Mouse (Mus musculus): ENCODE measurements around the gene Usf3. TPM values are rescaled to one million over a fixed set of nuclear protein-coding genes. Genes with fewer than 3 reads are reported as not detected.

The Usf3 gene
- polyA plus RNA-seq, 1 experiment from 2014 or later: 3.0 TPM

- H3K36me3 ChIP-seq (ENCODE audit: insufficient read depth, low read length): peaks cover 54% of the 10 kb centered on the region
- peaks cover under 1% of the 10 kb centered on the region; the same call in 1 of the 2 replicates for H3K4me1 ChIP-seq (ENCODE audit: insufficient read depth, low read length)
- H3K9ac ChIP-seq (replicated peaks; ENCODE audit: low read length): no peak overlapping the region
- no peak for ATAC-seq (ENCODE audit: low FRiP score, low TSS enrichment)
- no peak overlapping the region for H3K27ac ChIP-seq (ENCODE audit: low read length)
- H3K9me3 ChIP-seq (ENCODE audit: low read length): no peaks in the 10 kb centered on the region
- no peaks in the 10 kb centered on the region for H3K27me3 ChIP-seq (ENCODE audit: insufficient read depth, low read length)
- H3K4me2 ChIP-seq (replicated peaks; ENCODE audit: low read depth, low read length): no peak overlapping the region
- 91% methylated on average over 9 of the region's 9 CpGs for WGBS
- H3K4me3 ChIP-seq (ENCODE audit: low read length): no peak overlapping the region
Measured at GRCm38 (mm10) chr16:44215513-44215912, 42.5 kb downstream of the Usf3 start.

GRCm38 (mm10) chr16:44216417-44216816 lies 43.4 kb downstream of the Usf3 start:
- no peak overlapping the region for H3K27ac ChIP-seq (ENCODE audit: low read length)
- no peaks in the 10 kb centered on the region for H3K9me3 ChIP-seq (ENCODE audit: low read length)
- no peak overlapping the region for H3K4me2 ChIP-seq (replicated peaks; ENCODE audit: low read depth, low read length)
- WGBS: 92% methylated on average over 7 of the region's 7 CpGs
- no peak overlapping the region for H3K9ac ChIP-seq (replicated peaks; ENCODE audit: low read length)
- H3K27me3 ChIP-seq (ENCODE audit: insufficient read depth, low read length): no peaks in the 10 kb centered on the region
- no peak overlapping the region for H3K4me3 ChIP-seq (ENCODE audit: low read length)
- no peak for ATAC-seq (ENCODE audit: low FRiP score, low TSS enrichment)
- H3K4me1 ChIP-seq (ENCODE audit: insufficient read depth, low read length): no peaks in the 10 kb centered on the region
- H3K36me3 ChIP-seq (ENCODE audit: insufficient read depth, low read length): peaks cover 64% of the 10 kb centered on the region

- Histone ChIP-seq H3K9me3 (ENCODE audit: low read length) (no peaks in the 10 kb centered on the region), H3K36me3 (ENCODE audit: insufficient read depth, low read length) (peaks cover 42% of the 10 kb centered on the region), H3K9ac (replicated peaks; ENCODE audit: low read length) (no peak overlapping the region), H3K4me3 (ENCODE audit: low read length) (no peak overlapping the region), H3K27me3 (ENCODE audit: insufficient read depth, low read length) (no peaks in the 10 kb centered on the region), H3K4me1 (ENCODE audit: insufficient read depth, low read length) (no peaks in the 10 kb centered on the region), H3K27ac (ENCODE audit: low read length) (no peak overlapping the region), H3K4me2 (replicated peaks; ENCODE audit: low read depth, low read length) (no peak overlapping the region)
- ATAC-seq (ENCODE audit: low FRiP score, low TSS enrichment): no peak
- WGBS: 77% methylated on average over 6 of the region's 6 CpGs
Measured at GRCm38 (mm10) chr16:44221463-44221862, 48.4 kb downstream of the Usf3 start.

- Histone ChIP-seq H3K9ac (replicated peaks; ENCODE audit: low read length) (no peak overlapping the region), H3K4me2 (replicated peaks; ENCODE audit: low read depth, low read length) (no peak overlapping the region), H3K36me3 (ENCODE audit: insufficient read depth, low read length) (0 out of 2 replicates have a peak, but pooled peaks cover 1% of the 10 kb centered on the region), H3K4me1 (ENCODE audit: insufficient read depth, low read length) (no peaks in the 10 kb centered on the region), H3K4me3 (ENCODE audit: low read length) (no peak overlapping the region), H3K9me3 (ENCODE audit: low read length) (peaks cover 4% of the 10 kb centered on the region; the same call in 1 of the 2 replicates), H3K27me3 (ENCODE audit: insufficient read depth, low read length) (no peaks in the 10 kb centered on the region), H3K27ac (ENCODE audit: low read length) (no peak overlapping the region)
- WGBS: 80% methylated on average over 13 of the region's 13 CpGs
- no peak for ATAC-seq (ENCODE audit: low FRiP score, low TSS enrichment)
Measured at GRCm38 (mm10) chr16:44226706-44227291, 53.8 kb downstream of the Usf3 start.

- Histone ChIP-seq H3K36me3 (ENCODE audit: insufficient read depth, low read length) (no peaks in the 10 kb centered on the region), H3K4me3 (ENCODE audit: low read length) (no peak overlapping the region), H3K4me1 (ENCODE audit: insufficient read depth, low read length) (no peaks in the 10 kb centered on the region), H3K27ac (ENCODE audit: low read length) (no peak overlapping the region), H3K27me3 (ENCODE audit: insufficient read depth, low read length) (no peaks in the 10 kb centered on the region), H3K9ac (replicated peaks; ENCODE audit: low read length) (no peak overlapping the region), H3K9me3 (ENCODE audit: low read length) (peaks cover 4% of the 10 kb centered on the region; the same call in 1 of the 2 replicates), H3K4me2 (replicated peaks; ENCODE audit: low read depth, low read length) (no peak overlapping the region)
- no peak for ATAC-seq (ENCODE audit: low FRiP score, low TSS enrichment)
- 87% methylated on average over 7 of the region's 7 CpGs for WGBS
Measured at GRCm38 (mm10) chr16:44233019-44233418, 60.0 kb downstream of the Usf3 start.

GRCm38 (mm10) chr16:44237836-44238235 lies 64.8 kb downstream of the Usf3 start:
- Histone ChIP-seq H3K27ac (ENCODE audit: low read length) (no peak overlapping the region), H3K36me3 (ENCODE audit: insufficient read depth, low read length) (no peaks in the 10 kb centered on the region), H3K4me2 (replicated peaks; ENCODE audit: low read depth, low read length) (no peak overlapping the region), H3K9ac (replicated peaks; ENCODE audit: low read length) (no peak overlapping the region), H3K4me1 (ENCODE audit: insufficient read depth, low read length) (no peaks in the 10 kb centered on the region), H3K4me3 (ENCODE audit: low read length) (no peak overlapping the region), H3K27me3 (ENCODE audit: insufficient read depth, low read length) (no peaks in the 10 kb centered on the region), H3K9me3 (ENCODE audit: low read length) (no peaks in the 10 kb centered on the region)
- 77% methylated on average over 3 of the region's 3 CpGs for WGBS
- ATAC-seq (ENCODE audit: low FRiP score, low TSS enrichment): no peak

GRCm38 (mm10) chr16:44238835-44239263 lies 65.8 kb downstream of the Usf3 start:
- no peaks in the 10 kb centered on the region for H3K27me3 ChIP-seq (ENCODE audit: insufficient read depth, low read length)
- no peak for ATAC-seq (ENCODE audit: low FRiP score, low TSS enrichment)
- no peaks in the 10 kb centered on the region for H3K4me1 ChIP-seq (ENCODE audit: insufficient read depth, low read length)
- H3K4me2 ChIP-seq (replicated peaks; ENCODE audit: low read depth, low read length): no peak overlapping the region
- H3K27ac ChIP-seq (ENCODE audit: low read length): no peak overlapping the region
- H3K36me3 ChIP-seq (ENCODE audit: insufficient read depth, low read length): no peaks in the 10 kb centered on the region
- H3K9ac ChIP-seq (replicated peaks; ENCODE audit: low read length): no peak overlapping the region
- H3K4me3 ChIP-seq (ENCODE audit: low read length): no peak overlapping the region
- no peaks in the 10 kb centered on the region for H3K9me3 ChIP-seq (ENCODE audit: low read length)
- 42% methylated on average over 10 of the region's 10 CpGs for WGBS

GRCm38 (mm10) chr16:44240406-44240805 lies 67.4 kb downstream of the Usf3 start:
- no peaks in the 10 kb centered on the region for H3K9me3 ChIP-seq (ENCODE audit: low read length)
- no peaks in the 10 kb centered on the region for H3K4me1 ChIP-seq (ENCODE audit: insufficient read depth, low read length)
- ATAC-seq (ENCODE audit: low FRiP score, low TSS enrichment): no peak
- H3K27me3 ChIP-seq (ENCODE audit: insufficient read depth, low read length): no peaks in the 10 kb centered on the region
- H3K27ac ChIP-seq (ENCODE audit: low read length): no peak overlapping the region
- H3K36me3 ChIP-seq (ENCODE audit: insufficient read depth, low read length): no peaks in the 10 kb centered on the region
- no peak overlapping the region for H3K4me3 ChIP-seq (ENCODE audit: low read length)
- H3K9ac ChIP-seq (replicated peaks; ENCODE audit: low read length): no peak overlapping the region
- H3K4me2 ChIP-seq (replicated peaks; ENCODE audit: low read depth, low read length): no peak overlapping the region
- WGBS: 63% methylated on average over 8 of the region's 8 CpGs

GRCm38 (mm10) chr16:44242633-44243032 lies 69.6 kb downstream of the Usf3 start:
- Histone ChIP-seq H3K4me2 (replicated peaks; ENCODE audit: low read depth, low read length) (no peak overlapping the region), H3K4me3 (ENCODE audit: low read length) (no peak overlapping the region), H3K27me3 (ENCODE audit: insufficient read depth, low read length) (no peaks in the 10 kb centered on the region), H3K36me3 (ENCODE audit: insufficient read depth, low read length) (no peaks in the 10 kb centered on the region), H3K9ac (replicated peaks; ENCODE audit: low read length) (no peak overlapping the region), H3K9me3 (ENCODE audit: low read length) (0 out of 2 replicates have a peak, but pooled peaks cover 4% of the 10 kb centered on the region), H3K4me1 (ENCODE audit: insufficient read depth, low read length) (no peaks in the 10 kb centered on the region), H3K27ac (ENCODE audit: low read length) (no peak overlapping the region)
- ATAC-seq (ENCODE audit: low FRiP score, low TSS enrichment): peak; percentile 65; the same call in 1 of the 2 replicates
- 0% methylated on average over 1 of the region's 1 CpGs for WGBS

- H3K27ac ChIP-seq (ENCODE audit: low read length): no peak overlapping the region
- 0 out of 2 replicates have a peak, but pooled peaks cover 4% of the 10 kb centered on the region for H3K9me3 ChIP-seq (ENCODE audit: low read length)
- no peak for ATAC-seq (ENCODE audit: low FRiP score, low TSS enrichment)
- WGBS: 73% methylated on average over 7 of the region's 7 CpGs
- no peaks in the 10 kb centered on the region for H3K27me3 ChIP-seq (ENCODE audit: insufficient read depth, low read length)
- no peaks in the 10 kb centered on the region for H3K36me3 ChIP-seq (ENCODE audit: insufficient read depth, low read length)
- no peaks in the 10 kb centered on the region for H3K4me1 ChIP-seq (ENCODE audit: insufficient read depth, low read length)
- no peak overlapping the region for H3K4me2 ChIP-seq (replicated peaks; ENCODE audit: low read depth, low read length)
- no peak overlapping the region for H3K9ac ChIP-seq (replicated peaks; ENCODE audit: low read length)
- H3K4me3 ChIP-seq (ENCODE audit: low read length): no peak overlapping the region
Measured at GRCm38 (mm10) chr16:44243323-44243722, 70.3 kb downstream of the Usf3 start.

All from kidney, embryonic 16.5 days (tissue).